Mouse (Mus musculus) lung, embryonic 14.5 days (tissue): ENCODE measurements at regions not wholly inside any gene's neighbourhood (a gene's known extent, or its start where the extent isn't known, plus 50 kb on each side); places are given as distances from the start of the nearest gene placed in this dataset.

Experiments
- ATAC-seq: fragments of 200-750 bp; cut with Nextera tagmentation; 2 replicates; pipeline ENCODE4 v1.8.0; 2017; ENCODE audit warnings: mild to moderate bottlenecking, moderate TSS enrichment, moderate library complexity; ENCODE audit not compliant: insufficient read depth
- DNase-seq: peaks from one replicate; pipeline ENCODE4 v3.0.0-alpha.2; 2015
- H3K27ac ChIP-seq: fragments of 300-500 bp; sonication (generic); 2 replicates; pipeline ENCODE4 v1.5.1; 2014; ENCODE audit warnings: low read depth, mild to moderate bottlenecking, moderate library complexity
- H3K27me3 ChIP-seq: fragments of 300-500 bp; sonication (generic); 2 replicates; pipeline ENCODE4 v1.6.1; 2014; ENCODE audit warnings: low read length, control low read depth; ENCODE audit not compliant: insufficient read depth
- H3K36me3 ChIP-seq: fragments of 300-500 bp; sonication (generic); 2 replicates; pipeline ENCODE4 v1.6.1; 2014; ENCODE audit warnings: control low read depth; ENCODE audit not compliant: insufficient read depth
- H3K4me1 ChIP-seq: fragments of 300-500 bp; sonication (generic); 2 replicates; pipeline ENCODE4 v1.6.1; 2014; ENCODE audit warnings: antibody characterized with exemption, control low read depth; ENCODE audit not compliant: insufficient read depth
- H3K4me2 ChIP-seq: fragments of 300-500 bp; sonication (generic); 2 replicates; pipeline ENCODE4 v1.6.1; 2014; ENCODE audit warnings: mild to moderate bottlenecking
- H3K4me3 ChIP-seq: fragments of 300-500 bp; sonication (generic); 2 replicates; pipeline ENCODE4 v1.5.1; 2014; ENCODE audit warnings: low read depth, low read length
- H3K9ac ChIP-seq: fragments of 300-500 bp; sonication (generic); 2 replicates; pipeline ENCODE4 v1.6.1; 2014
- H3K9me3 ChIP-seq: fragments of 300-500 bp; sonication (generic); 2 replicates; pipeline ENCODE4 v1.6.1; 2016; ENCODE audit warnings: low read depth, low read length, control low read depth
- CTCF ChIP-seq: IDR thresholded peaks from 2 replicates; pipeline ENCODE4 v1.5.1; 2016; ENCODE audit warnings: antibody characterized with exemption, low read depth
- WGBS: fragments of 180-500 bp; shearing (Covaris S2); extraction: QIAGEN DNeasy Blood & Tissue Kit; methylation state at CpG from one replicate; pipeline ENCODE4 v1.1.7; 2014; 5-methylcytosine and 5-hydroxymethylcytosine counted together

DNA sequence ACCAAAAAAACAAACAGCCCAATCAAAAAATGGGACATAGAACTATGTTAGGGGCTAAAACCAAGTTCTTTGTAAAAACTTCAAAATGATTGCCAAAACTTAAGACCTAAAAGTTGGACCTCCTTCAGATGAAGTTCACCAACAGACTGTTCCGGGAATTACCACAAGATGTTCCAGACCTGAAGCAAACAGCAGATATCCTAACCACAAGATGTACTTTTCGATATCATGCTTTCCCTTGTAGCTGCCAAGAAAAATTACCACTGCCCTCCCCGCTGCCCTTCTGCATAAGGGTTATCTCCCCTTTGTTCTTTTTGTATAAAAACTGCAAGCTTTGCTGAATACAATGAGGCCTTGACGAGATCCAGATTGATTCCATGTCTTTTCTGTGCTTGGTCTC lies 214.0 kb upstream of the Ube2dnl1 start:
- WGBS: 56% methylated on average over 4 of the region's 4 CpGs
- H3K36me3 ChIP-seq: no peaks in the 10 kb centered on the region
- no peak overlapping the region for H3K4me3 ChIP-seq
- no peak overlapping the region for H3K9ac ChIP-seq
- no peak for ATAC-seq
- H3K9me3 ChIP-seq: no peaks in the 10 kb centered on the region
- DNase-seq: no peak
- no peak overlapping the region for H3K27ac ChIP-seq
- no peaks in the 10 kb centered on the region for H3K27me3 ChIP-seq
- no peak overlapping the region for H3K4me2 ChIP-seq
- no peak for TF ChIP-seq CTCF
- H3K4me1 ChIP-seq: no peaks in the 10 kb centered on the region

- no peak overlapping the region for H3K9ac ChIP-seq
- no peak overlapping the region for H3K4me3 ChIP-seq
- no peak overlapping the region for H3K4me2 ChIP-seq
- ATAC-seq: no peak
- H3K36me3 ChIP-seq: no peaks in the 10 kb centered on the region
- TF ChIP-seq CTCF: no peak
- H3K4me1 ChIP-seq: no peaks in the 10 kb centered on the region
- WGBS: 26% methylated on average over 2 of the region's 2 CpGs
- H3K27ac ChIP-seq: no peak overlapping the region
- no peaks in the 10 kb centered on the region for H3K27me3 ChIP-seq
- peak; percentile 0 for DNase-seq
- no peaks in the 10 kb centered on the region for H3K9me3 ChIP-seq
Observed at GRCm38 (mm10) chrX:114694540-114694939, 210.3 kb upstream of the Ube2dnl1 start.

DNA sequence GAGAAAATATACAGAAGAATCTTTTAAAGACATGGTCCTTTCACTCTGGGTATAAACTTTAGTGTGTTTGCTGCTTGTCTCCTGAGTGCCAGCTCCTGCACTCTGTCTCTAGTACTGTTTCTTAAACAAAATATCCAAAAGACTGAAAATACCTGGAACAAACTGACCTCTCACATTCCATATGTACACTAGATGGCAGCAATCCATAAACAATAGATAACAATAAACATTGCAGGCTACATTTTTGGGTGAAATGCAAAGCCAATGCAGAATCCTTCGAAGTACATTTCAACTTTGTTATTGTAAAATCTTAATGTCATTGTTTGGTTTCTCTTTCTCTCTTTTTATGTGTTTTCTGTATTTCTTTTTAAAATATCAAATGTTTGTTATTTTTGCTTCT lies 176.6 kb upstream of the Ube2dnl1 start:
- no peak for TF ChIP-seq CTCF
- WGBS: 58% methylated on average over 1 of the region's 1 CpGs
- no peaks in the 10 kb centered on the region for H3K9me3 ChIP-seq
- DNase-seq (no peak), ATAC-seq (no peak)
- H3K27ac ChIP-seq: no peak overlapping the region
- no peaks in the 10 kb centered on the region for H3K4me1 ChIP-seq
- H3K4me2 ChIP-seq: no peak overlapping the region
- H3K4me3 ChIP-seq: no peak overlapping the region
- no peaks in the 10 kb centered on the region for H3K27me3 ChIP-seq
- H3K36me3 ChIP-seq: no peaks in the 10 kb centered on the region
- no peak overlapping the region for H3K9ac ChIP-seq
